Mouse (Mus musculus): Measurements from ENCODE around the gene Rnd3.

Gene Rnd3

GRCm38 (mm10) chr2:51137726-51138125 lies 11.2 kb downstream of the Rnd3 start:
- in situ Hi-C loops (cut with MboI, MseI): loop anchor here in 1 of 2 experiments (5.0 kb wide), 1 partner anchor 835 kb away; no protein-coding TSS in a partner anchor

GRCm38 (mm10) chr2:51132181-51132580 lies 16.7 kb downstream of the Rnd3 start:
- in situ Hi-C loops (cut with MboI, MseI): no loop called here

DNA sequence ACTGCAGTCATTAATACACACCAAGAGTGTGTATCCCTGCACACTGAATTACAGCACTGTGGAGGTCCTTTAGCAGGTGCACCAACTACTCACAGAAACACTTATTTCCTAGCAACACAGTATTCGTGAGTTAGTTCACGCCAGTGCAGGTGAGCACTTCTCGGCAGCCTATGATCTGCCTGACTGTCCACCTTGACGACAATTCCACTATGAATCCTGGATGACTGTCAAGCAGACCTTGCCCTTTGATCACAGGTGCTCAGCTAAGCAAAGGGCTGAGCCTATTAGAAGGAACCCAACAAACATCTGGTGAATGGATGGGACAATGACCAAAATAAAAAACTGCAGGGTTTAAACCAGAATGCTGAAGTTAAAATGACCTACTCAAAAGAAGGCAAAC lies 20.8 kb downstream of the Rnd3 start:
- in situ Hi-C loops (cut with MboI, MseI): loop anchor here in 1 of 2 experiments (10.0 kb wide), 1 partner anchor 1313 kb away; no protein-coding TSS in a partner anchor

- in situ Hi-C loops (cut with MboI, MseI): no loop called here
These were observed 38.6 kb downstream of the Rnd3 start for GRCm38 (mm10) chr2:51110271-51110670.

GRCm38 (mm10) chr2:51108631-51109030 lies 40.3 kb downstream of the Rnd3 start:
- in situ Hi-C loops (cut with MboI, MseI): no loop called here

DNA sequence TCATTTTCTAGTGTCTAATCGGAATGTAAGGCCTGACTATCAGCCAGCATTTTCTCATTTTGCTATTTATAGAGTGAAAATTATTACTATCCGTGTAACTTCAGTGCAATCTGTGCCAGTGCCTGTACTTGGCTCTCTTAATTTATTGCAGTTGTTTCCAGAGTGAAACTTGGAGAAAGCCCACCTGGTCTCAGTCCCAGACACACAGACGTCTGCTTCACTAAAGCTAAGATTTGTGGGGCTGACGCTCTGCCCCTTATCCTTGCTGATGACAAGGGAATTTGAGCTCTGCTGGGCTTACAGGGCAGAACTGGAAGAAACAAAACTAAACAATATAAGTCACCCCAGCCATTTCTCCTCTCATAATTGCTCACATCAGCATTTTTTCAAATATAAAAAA lies 47.7 kb downstream of the Rnd3 start:
- in situ Hi-C loops (cut with MboI, MseI): no loop called here

DNA sequence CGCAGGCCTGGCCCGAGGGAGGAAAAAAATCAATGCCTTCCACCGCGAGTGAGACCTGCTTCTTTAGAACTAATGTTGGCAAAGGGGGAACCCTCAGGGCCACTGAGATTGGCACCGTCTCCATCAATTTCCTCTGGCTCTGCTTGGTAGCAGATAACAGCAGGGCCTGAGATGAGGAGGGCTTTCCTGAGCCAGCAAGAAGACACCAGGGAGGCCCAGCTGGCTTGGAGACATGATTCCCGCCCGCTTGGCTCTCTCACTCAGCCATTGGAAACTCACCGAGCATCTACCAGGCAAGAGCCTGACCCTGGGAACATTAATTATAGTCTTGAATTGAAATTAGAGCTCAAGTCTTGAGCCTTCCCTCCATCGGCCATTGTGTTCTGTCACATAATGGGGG lies 48.9 kb downstream of the Rnd3 start:
- in situ Hi-C loops (cut with MboI, MseI): no loop called here

GRCm38 (mm10) chr2:51099240-51099639 lies 49.7 kb downstream of the Rnd3 start:
- in situ Hi-C loops (cut with MboI, MseI): no loop called here

DNA sequence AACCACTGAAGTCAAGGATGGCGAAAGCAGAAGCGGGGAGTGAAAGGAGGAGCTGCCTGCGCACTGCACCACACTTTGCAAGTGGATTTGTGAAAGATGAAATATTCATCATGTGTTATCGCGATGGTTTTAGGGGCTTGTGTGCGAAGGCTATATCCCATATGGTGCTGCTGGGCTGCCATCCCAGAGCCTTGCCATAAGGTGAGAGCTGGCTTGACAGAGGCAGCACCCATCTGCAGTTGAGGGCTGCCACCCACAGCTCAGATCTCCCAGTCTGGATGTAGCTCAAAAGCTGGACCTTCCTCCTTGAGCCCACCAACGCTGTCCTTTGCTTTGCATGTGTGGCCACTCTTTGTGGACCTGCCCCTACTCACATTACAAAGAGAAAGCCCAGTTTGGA lies 58.2 kb downstream of the Rnd3 start:
- in situ Hi-C loops (cut with MboI, MseI): no loop called here

DNA sequence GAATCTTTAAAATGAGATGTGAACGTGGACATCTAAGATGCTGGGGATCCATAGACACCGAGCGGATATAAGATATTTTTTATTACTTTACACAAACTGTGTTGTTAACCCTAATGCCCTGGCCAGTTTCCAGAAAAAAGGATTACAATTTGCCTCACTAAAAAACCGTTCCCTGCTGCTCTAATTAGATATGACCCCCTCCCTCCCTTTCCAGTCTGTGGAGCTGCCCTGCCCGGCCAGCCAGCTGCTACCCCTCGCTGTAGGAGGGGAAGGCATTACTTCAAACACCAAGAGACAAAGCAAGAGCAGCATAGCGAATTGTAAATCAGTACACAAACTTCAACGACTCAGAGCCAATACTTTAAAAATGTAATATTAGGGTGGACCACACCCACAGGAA lies 58.9 kb downstream of the Rnd3 start:
- in situ Hi-C loops (cut with MboI, MseI): no loop called here

GRCm38 (mm10) chr2:51088843-51089573 lies 59.9 kb downstream of the Rnd3 start:
- in situ Hi-C loops (cut with MboI, MseI): no loop called here

DNA sequence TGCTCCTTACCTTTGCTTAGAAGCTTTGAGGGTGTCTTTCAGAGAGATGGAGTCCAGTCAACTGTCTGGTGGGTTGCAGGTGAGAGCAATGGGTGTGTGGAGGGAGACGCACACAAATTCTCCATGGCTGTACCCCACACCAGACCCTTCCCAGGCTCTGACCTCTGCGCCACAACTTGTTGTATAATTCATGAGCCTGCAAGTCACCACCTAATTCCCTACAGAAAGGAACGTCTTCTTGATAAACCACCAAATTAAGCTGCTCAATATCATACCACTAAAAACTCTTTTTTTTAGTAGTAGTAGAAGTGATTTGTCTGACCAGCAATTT lies 60.8 kb downstream of the Rnd3 start:
- in situ Hi-C loops (cut with MboI, MseI): no loop called here

GRCm38 (mm10) chr2:51087307-51088122 lies 61.4 kb downstream of the Rnd3 start:
- in situ Hi-C loops (cut with MboI, MseI): no loop called here

- in situ Hi-C loops (cut with MboI, MseI): no loop called here
These were observed 63.8 kb downstream of the Rnd3 start for GRCm38 (mm10) chr2:51085155-51085554.

DNA sequence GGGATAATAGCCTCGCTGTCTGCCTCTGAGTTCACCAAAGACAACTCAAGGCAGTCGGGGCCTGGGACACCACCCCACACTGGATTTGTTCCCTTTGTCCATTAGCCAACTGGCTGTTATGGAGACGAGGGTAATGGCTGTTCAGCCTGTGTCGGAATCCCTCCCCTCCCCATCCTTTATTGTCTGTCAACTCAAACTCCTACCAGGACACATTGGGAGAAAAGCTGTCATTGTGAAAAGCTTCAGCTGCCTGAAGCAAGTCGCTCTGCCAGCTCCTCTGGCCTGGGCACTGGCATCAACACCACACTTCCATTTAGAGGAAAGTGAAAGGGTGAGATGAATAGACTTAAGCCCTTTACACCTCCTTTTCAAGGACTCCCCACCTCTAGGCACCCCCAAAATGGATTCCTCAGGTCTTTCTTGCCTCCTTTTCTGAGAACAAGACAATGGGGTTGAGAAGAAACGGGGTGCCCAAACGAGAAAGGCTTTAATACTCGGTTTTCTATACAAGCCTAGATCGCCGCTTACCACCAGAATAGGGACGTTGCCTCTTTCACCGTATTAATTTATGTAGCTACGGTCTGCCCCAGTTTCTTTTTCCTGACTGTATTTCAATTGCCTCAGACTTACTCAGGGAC lies 66.1 kb downstream of the Rnd3 start:
- in situ Hi-C loops (cut with MboI, MseI): no loop called here
